Mouse (Mus musculus) MEL (cell line): ENCODE data around the gene Zranb3.

Experiments used
- CTCF ChIP-seq, 3 experiments: IDR thresholded peaks in 2 of 3; conservative IDR thresholded peaks in 1 of 3; 2 replicates each; pipeline ENCODE4 v1.5.1; 2011 to 2012; ENCODE audit warnings: low read length in 3 of 3, low read depth in 2 of 3, mild to moderate bottlenecking in 2 of 3, improper control_type of control experiment in 1 of 3, inconsistent platforms in 1 of 3, mixed read lengths in 1 of 3, moderate library complexity in 1 of 3; ENCODE audit not compliant: control insufficient read depth in 1 of 3, insufficient read depth in 1 of 3, poor library complexity in 1 of 3, severe bottlenecking in 1 of 3
- EP300 ChIP-seq, 2 experiments: IDR thresholded peaks; 2 replicates each; pipeline ENCODE4 v1.6.1; 2011; ENCODE audit warnings: improper control_type of control experiment in 2 of 2, low read length in 2 of 2, low read depth in 1 of 2, mild to moderate bottlenecking in 1 of 2
- NRF1 ChIP-seq: IDR thresholded peaks from 2 replicates; pipeline ENCODE4 v1.6.1; 2014; ENCODE audit warnings: low read depth, mild to moderate bottlenecking, inconsistent platforms, low read length, improper control_type of control experiment, moderate library complexity; ENCODE audit not compliant: poor library complexity, insufficient read depth, severe bottlenecking
- POLR2A ChIP-seq, 2 experiments: IDR thresholded peaks; 2 replicates each; pipeline ENCODE4 v1.6.1; 2011 to 2012; ENCODE audit warnings: low read length in 2 of 2, mild to moderate bottlenecking in 2 of 2, control low read depth in 1 of 2, improper control_type of control experiment in 1 of 2, low read depth in 1 of 2, moderate library complexity in 1 of 2; ENCODE audit not compliant: control insufficient read depth in 1 of 2, insufficient read depth in 1 of 2, poor library complexity in 1 of 2
- USF1 ChIP-seq: IDR thresholded peaks from 2 replicates; pipeline ENCODE4 v1.6.1; 2014; ENCODE audit warnings: low read depth, mild to moderate bottlenecking, inconsistent platforms, low read length, improper control_type of control experiment, moderate library complexity
- ZNF384 ChIP-seq: IDR thresholded peaks from 2 replicates; pipeline ENCODE4 v1.6.1; 2012; ENCODE audit warnings: low read depth, mild to moderate bottlenecking, inconsistent platforms, low read length, improper control_type of control experiment

DNA sequence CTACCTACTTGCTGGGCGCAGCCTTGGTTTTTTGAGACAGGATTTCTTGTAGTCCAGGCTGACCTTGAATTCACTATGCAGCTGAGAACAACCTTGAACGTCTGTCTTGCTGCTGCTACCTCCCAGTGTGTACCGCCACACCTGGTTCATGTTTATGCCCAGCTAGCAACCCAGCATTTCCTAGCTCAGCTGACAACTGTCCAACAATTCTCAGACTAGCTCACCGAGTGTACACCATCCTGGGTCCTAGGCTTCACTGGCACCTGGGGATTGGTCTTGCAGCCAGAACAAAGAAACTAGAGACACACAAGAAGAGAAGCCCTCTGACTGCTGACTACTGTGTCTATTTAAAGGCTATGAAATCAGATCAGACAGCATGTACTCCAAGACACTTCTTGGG lies 132.0 kb downstream of the Zranb3 start:
- no peak for TF ChIP-seq USF1
- no peak for TF ChIP-seq EP300 (IDR thresholded peaks at IDR 0.05; ENCODE audit: low read depth in 1 of 2, low read length in 2 of 2)
- no peak for TF ChIP-seq ZNF384
- no peak for TF ChIP-seq NRF1
- no peak for TF ChIP-seq CTCF (IDR thresholded peaks at IDR 0.05 in 2 of 3, conservative IDR thresholded peaks at IDR 0.05 in 1 of 3; ENCODE audit: control insufficient read depth in 1 of 3, insufficient read depth in 1 of 3, low read depth in 2 of 3, low read length in 3 of 3, poor library complexity in 1 of 3, severe bottlenecking in 1 of 3)
- TF ChIP-seq POLR2A (IDR thresholded peaks at IDR 0.05; ENCODE audit: control insufficient read depth in 1 of 2, insufficient read depth in 1 of 2, low read depth in 1 of 2, low read length in 2 of 2, poor library complexity in 1 of 2): no peak
